Mouse (Mus musculus): Measurements from ENCODE around the gene Eml6.

Eml6 gene

GRCm38 (mm10) chr11:29746203-29746602, 279.6 kb downstream of the Eml6 start:
- DNase-seq: no peak

GRCm38 (mm10) chr11:29745513-29745912, 280.3 kb downstream of the Eml6 start:
- no peak for DNase-seq

GRCm38 (mm10) chr11:29744760-29745430, 280.9 kb downstream of the Eml6 start:
- no peak for DNase-seq

- no peak for DNase-seq
These were observed 286.1 kb downstream of the Eml6 start for GRCm38 (mm10) chr11:29739752-29740151.

- no peak for DNase-seq
These were observed 297.9 kb downstream of the Eml6 start for GRCm38 (mm10) chr11:29727901-29728300.

- DNase-seq: no peak
These were observed 300.2 kb downstream of the Eml6 start for GRCm38 (mm10) chr11:29725610-29726009.

- no peak for DNase-seq
These were observed 300.7 kb downstream of the Eml6 start for GRCm38 (mm10) chr11:29725167-29725566.

GRCm38 (mm10) chr11:29724213-29724612, 301.6 kb downstream of the Eml6 start:
- no peak for DNase-seq

- DNase-seq: no peak
These were observed 306.2 kb downstream of the Eml6 start for GRCm38 (mm10) chr11:29719597-29719996.

GRCm38 (mm10) chr11:29718541-29718940, 307.3 kb downstream of the Eml6 start:
- DNase-seq: peak; percentile 30

GRCm38 (mm10) chr11:29715499-29715898, 310.3 kb downstream of the Eml6 start:
- no peak for DNase-seq

- peak; percentile 37 for DNase-seq
These were observed 311.0 kb downstream of the Eml6 start for GRCm38 (mm10) chr11:29714789-29715188.

- DNase-seq: no peak
These were observed 311.7 kb downstream of the Eml6 start for GRCm38 (mm10) chr11:29714114-29714513.

GRCm38 (mm10) chr11:29709512-29709911, 316.3 kb downstream of the Eml6 start:
- DNase-seq: no peak

- DNase-seq: no peak
These were observed 319.0 kb downstream of the Eml6 start for GRCm38 (mm10) chr11:29706845-29707244.

GRCm38 (mm10) chr11:29705263-29705662, 320.6 kb downstream of the Eml6 start:
- no peak for DNase-seq

GRCm38 (mm10) chr11:29702721-29703120, 323.1 kb downstream of the Eml6 start:
- DNase-seq: peak; percentile 6

- DNase-seq: no peak
These were observed 331.1 kb downstream of the Eml6 start for GRCm38 (mm10) chr11:29694754-29695153.

- DNase-seq: peak; percentile 89
These were observed 332.0 kb downstream of the Eml6 start for GRCm38 (mm10) chr11:29693576-29694410.
